Mouse (Mus musculus) stomach, embryonic 16.5 days (tissue): Measurements from ENCODE around the gene Sel1l3. TPM values are rescaled to one million over a fixed set of nuclear protein-coding genes. Genes with fewer than 3 reads are reported as not detected.

ENCODE experiments used
- ATAC-seq: fragments of 200-750 bp; cut with Nextera tagmentation; 2 replicates; pipeline ENCODE4 v1.8.0; 2017; ENCODE audit warnings: moderate number of reproducible peaks, moderate TSS enrichment; ENCODE audit not compliant: insufficient read depth, low FRiP score
- H3K27ac ChIP-seq: fragments of 300-500 bp; sonication (generic); 2 replicates; pipeline ENCODE4 v1.5.1; 2014; ENCODE audit warnings: low read length
- H3K27me3 ChIP-seq: fragments of 300-500 bp; sonication (generic); 2 replicates; pipeline ENCODE4 v1.6.1; 2014; ENCODE audit warnings: low read length, control low read depth, mixed read lengths; ENCODE audit not compliant: control insufficient read depth, insufficient read depth
- H3K36me3 ChIP-seq: fragments of 300-500 bp; sonication (generic); 2 replicates; pipeline ENCODE4 v1.6.1; 2014; ENCODE audit warnings: low read length; ENCODE audit not compliant: control insufficient read depth, insufficient read depth
- H3K4me1 ChIP-seq: fragments of 300-500 bp; sonication (generic); 2 replicates; pipeline ENCODE4 v1.6.1; 2014; ENCODE audit warnings: low read length, control low read depth, mixed read lengths; ENCODE audit not compliant: control insufficient read depth, insufficient read depth
- H3K4me2 ChIP-seq: fragments of 300-500 bp; sonication (generic); 2 replicates; pipeline ENCODE4 v1.6.1; 2014; ENCODE audit warnings: low read depth, low read length, mixed read lengths
- H3K4me3 ChIP-seq: fragments of 300-500 bp; sonication (generic); replicated peaks from 2 replicates; pipeline ENCODE4 v1.5.1; 2014; ENCODE audit warnings: mild to moderate bottlenecking, low read length
- H3K9ac ChIP-seq: fragments of 300-500 bp; sonication (generic); 2 replicates; pipeline ENCODE4 v1.6.1; 2014; ENCODE audit warnings: low read length
- H3K9me3 ChIP-seq: fragments of 300-500 bp; sonication (generic); replicated peaks from 2 replicates; pipeline ENCODE4 v1.6.1; 2016; ENCODE audit warnings: low read length, control low read depth; ENCODE audit not compliant: control insufficient read depth
- WGBS: fragments of 180-500 bp; shearing (Covaris S2); extraction: QIAGEN DNeasy Blood & Tissue Kit; methylation state at CpG from one replicate; pipeline ENCODE4 v1.1.7; 2014; 5-methylcytosine and 5-hydroxymethylcytosine counted together
- polyA plus RNA-seq: library from polyadenylated mRNA; unstranded; fragments of >200 nt; fragmentation: Nextera tagmentation; extraction: Ambion mirVana; gene quantifications from 2 replicates; pipeline ENCODE4 v1.2.1, GENCODE M21; 2015

Gene Sel1l3
- polyA plus RNA-seq, 1 experiment from 2014 or later = 8.5 TPM

- no peak for ATAC-seq
- H3K4me2 ChIP-seq = no peak overlapping the region
Measured at GRCm38 (mm10) chr5:53193092-53194030, 20.4 kb downstream of the Sel1l3 start.

DNA sequence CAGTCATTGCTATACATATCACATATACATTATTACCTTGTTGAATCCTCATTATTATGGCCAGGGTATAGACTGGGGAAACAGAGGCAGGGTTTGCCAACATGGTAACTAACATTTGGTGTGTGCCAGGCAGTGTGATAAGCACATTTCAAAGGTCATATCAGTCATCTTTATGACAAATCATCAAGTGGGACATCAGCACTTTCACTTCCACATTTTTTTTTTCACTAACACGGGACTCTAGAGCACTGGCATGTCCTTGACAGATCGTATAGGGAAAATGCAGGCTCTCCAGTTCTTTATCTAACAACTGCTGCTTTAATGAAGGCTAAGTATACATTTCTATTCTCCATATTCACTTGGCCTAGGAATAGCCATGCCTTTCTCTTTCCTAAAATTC is 25.1 kb downstream of the Sel1l3 start:
- WGBS = 69% methylated on average over 2 of the region's 2 CpGs
- H3K4me3 ChIP-seq = no peak overlapping the region
- H3K4me2 ChIP-seq = no peak overlapping the region
- H3K27ac ChIP-seq = no peak overlapping the region
- no peaks in the 10 kb centered on the region for H3K9me3 ChIP-seq
- H3K36me3 ChIP-seq = no peaks in the 10 kb centered on the region
- no peak overlapping the region for H3K9ac ChIP-seq
- no peaks in the 10 kb centered on the region for H3K4me1 ChIP-seq
- no peaks in the 10 kb centered on the region for H3K27me3 ChIP-seq
- no peak for ATAC-seq

More at GRCm38 (mm10) chr5:53193092-53194030, 20.4 kb downstream of the Sel1l3 start:
- H3K27ac ChIP-seq = no peak overlapping the region
- no peaks in the 10 kb centered on the region for H3K4me1 ChIP-seq
- 76% methylated on average over 13 of the region's 13 CpGs for WGBS
- no peaks in the 10 kb centered on the region for H3K36me3 ChIP-seq
- H3K9ac ChIP-seq = no peak overlapping the region
- H3K9me3 ChIP-seq = no peaks in the 10 kb centered on the region
- no peak overlapping the region for H3K4me3 ChIP-seq
- H3K27me3 ChIP-seq = no peaks in the 10 kb centered on the region

GRCm38 (mm10) chr5:53187245-53187644 is 26.5 kb downstream of the Sel1l3 start:
- Histone ChIP-seq H3K36me3 (no peaks in the 10 kb centered on the region), H3K4me2 (no peak overlapping the region), H3K9ac (no peak overlapping the region), H3K27ac (no peak overlapping the region), H3K4me3 (no peak overlapping the region), H3K4me1 (no peaks in the 10 kb centered on the region), H3K9me3 (no peaks in the 10 kb centered on the region), H3K27me3 (no peaks in the 10 kb centered on the region)
- ATAC-seq = no peak; the same call in 1 of the 2 replicates
- whole genome bisulfite sequencing = 35% methylated on average over 10 of the region's 10 CpGs

GRCm38 (mm10) chr5:53185803-53186202 is 27.9 kb downstream of the Sel1l3 start:
- WGBS = 73% methylated on average over 11 of the region's 11 CpGs

DNA sequence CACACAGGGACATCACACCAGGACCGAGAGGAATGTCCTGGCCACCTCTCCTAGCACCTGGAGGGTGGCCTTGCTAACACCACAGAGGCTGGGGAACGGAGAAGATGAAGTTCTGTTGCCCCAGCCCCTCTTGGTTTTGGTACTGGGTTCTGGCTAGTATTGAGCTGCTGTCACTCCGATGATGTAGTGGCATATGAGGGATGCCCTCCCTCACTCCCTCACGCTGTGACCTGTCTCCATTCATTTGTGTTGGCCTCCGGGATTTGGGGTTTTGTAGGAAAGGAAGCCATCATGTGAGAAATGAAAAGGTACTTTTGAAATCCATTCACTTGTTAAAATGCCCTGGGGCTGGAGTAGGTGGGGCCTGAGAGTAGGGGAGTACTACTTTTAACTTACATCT is 33.8 kb downstream of the Sel1l3 start:
- H3K27me3 ChIP-seq = no peaks in the 10 kb centered on the region
- WGBS = 87% methylated on average over 5 of the region's 5 CpGs

More at GRCm38 (mm10) chr5:53185803-53186202, 27.9 kb downstream of the Sel1l3 start:
- no peak overlapping the region for H3K4me3 ChIP-seq
- H3K36me3 ChIP-seq = no peaks in the 10 kb centered on the region
- no peak overlapping the region for H3K27ac ChIP-seq
- no peaks in the 10 kb centered on the region for H3K4me1 ChIP-seq
- H3K27me3 ChIP-seq = no peaks in the 10 kb centered on the region
- ATAC-seq = no peak
- H3K9me3 ChIP-seq = no peaks in the 10 kb centered on the region
- H3K9ac ChIP-seq = no peak overlapping the region
- H3K4me2 ChIP-seq = no peak overlapping the region

GRCm38 (mm10) chr5:53176703-53177102 is 37.0 kb downstream of the Sel1l3 start:
- H3K4me2 ChIP-seq = no peak overlapping the region
- no peak for ATAC-seq
- no peaks in the 10 kb centered on the region for H3K4me1 ChIP-seq
- H3K4me3 ChIP-seq = no peak overlapping the region
- no peak overlapping the region for H3K27ac ChIP-seq
- H3K27me3 ChIP-seq = no peaks in the 10 kb centered on the region
- no peaks in the 10 kb centered on the region for H3K36me3 ChIP-seq
- H3K9ac ChIP-seq = no peak overlapping the region
- 58% methylated on average over 6 of the region's 6 CpGs for WGBS
- H3K9me3 ChIP-seq = no peaks in the 10 kb centered on the region

More for the DNA sequence above, 33.8 kb downstream of the Sel1l3 start:
- no peak overlapping the region for H3K4me2 ChIP-seq
- H3K9ac ChIP-seq = no peak overlapping the region
- no peak overlapping the region for H3K4me3 ChIP-seq
- no peak overlapping the region for H3K27ac ChIP-seq
- no peak for ATAC-seq
- H3K36me3 ChIP-seq = no peaks in the 10 kb centered on the region
- H3K4me1 ChIP-seq = no peaks in the 10 kb centered on the region
- no peaks in the 10 kb centered on the region for H3K9me3 ChIP-seq

GRCm38 (mm10) chr5:53176075-53176474 is 37.7 kb downstream of the Sel1l3 start:
- Histone ChIP-seq H3K27me3 (no peaks in the 10 kb centered on the region), H3K27ac (no peak overlapping the region), H3K4me1 (no peaks in the 10 kb centered on the region), H3K4me2 (no peak overlapping the region), H3K9me3 (no peaks in the 10 kb centered on the region), H3K4me3 (no peak overlapping the region), H3K36me3 (no peaks in the 10 kb centered on the region), H3K9ac (no peak overlapping the region)
- ATAC-seq = no peak
- WGBS = 71% methylated on average over 2 of the region's 4 CpGs

GRCm38 (mm10) chr5:53175195-53175594 is 38.5 kb downstream of the Sel1l3 start:
- Histone ChIP-seq H3K27me3 (no peaks in the 10 kb centered on the region), H3K9ac (no peak overlapping the region), H3K9me3 (no peaks in the 10 kb centered on the region), H3K4me1 (no peaks in the 10 kb centered on the region), H3K4me2 (no peak overlapping the region), H3K4me3 (no peak overlapping the region), H3K36me3 (no peaks in the 10 kb centered on the region), H3K27ac (no peak overlapping the region)
- 82% methylated on average over 3 of the region's 3 CpGs for WGBS
- ATAC-seq = no peak

DNA sequence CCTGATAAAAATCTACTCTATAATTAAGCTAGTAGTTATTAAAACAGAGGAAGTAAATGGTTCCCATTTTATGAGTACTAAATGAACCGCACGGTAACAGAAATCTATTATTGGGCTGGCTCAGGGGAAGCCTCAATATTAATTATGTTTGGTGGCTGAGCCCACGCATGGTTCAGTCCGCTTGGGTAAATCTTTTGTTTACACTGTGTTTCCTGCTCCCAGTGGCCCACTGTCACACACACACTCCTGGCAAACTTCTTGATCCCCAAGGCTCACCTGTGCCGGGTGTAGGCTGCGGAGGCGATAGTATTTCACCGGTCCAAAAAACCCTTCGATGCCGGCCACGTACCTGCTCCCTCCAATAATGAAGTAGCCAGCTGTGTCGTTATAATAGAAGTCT is 39.3 kb downstream of the Sel1l3 start:
- Histone ChIP-seq H3K4me2 (no peak overlapping the region), H3K4me3 (no peak overlapping the region), H3K27me3 (no peaks in the 10 kb centered on the region), H3K9me3 (no peaks in the 10 kb centered on the region), H3K27ac (no peak overlapping the region), H3K36me3 (no peaks in the 10 kb centered on the region), H3K4me1 (no peaks in the 10 kb centered on the region), H3K9ac (no peak overlapping the region)
- 86% methylated on average over 12 of the region's 12 CpGs for WGBS
- no peak for ATAC-seq
